Mouse (Mus musculus): Measurements from ENCODE around the gene Rab22a.

DNA sequence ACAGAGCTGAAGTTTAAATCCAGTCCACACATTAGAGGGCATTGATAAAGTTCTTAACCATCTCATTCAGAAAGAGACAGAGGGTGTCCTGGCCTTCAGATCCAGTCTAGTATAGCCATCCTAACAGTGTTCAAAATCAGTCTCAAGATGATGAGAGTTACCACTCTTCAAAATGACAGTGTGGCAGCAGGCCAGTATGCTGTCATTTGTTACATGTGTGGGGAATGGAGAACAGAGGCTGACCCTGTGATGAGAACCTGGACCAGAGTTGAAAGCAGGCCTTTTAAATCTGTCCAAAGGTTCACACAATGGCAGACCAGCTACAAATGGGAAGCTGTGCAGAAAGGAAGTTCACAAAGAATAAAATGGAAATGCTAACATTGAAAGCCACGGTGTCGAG lies 33.1 kb downstream of the Rab22a start:
- TF ChIP-seq EP300 (optimal IDR thresholded peaks at IDR 0.05), result no peak
- no peak for TF ChIP-seq CTCF (IDR thresholded peaks at IDR 0.05; ENCODE audit: low read depth)

All from stomach, postnatal 0 days (tissue).